Mouse (Mus musculus) CH12.LX (cell line): Measurements from ENCODE around the gene Zbtb5. TPM values are rescaled to one million over a fixed set of nuclear protein-coding genes. Genes with fewer than 3 reads are reported as not detected.
A peak's percentile ranks its signal among the peaks of the same experiment; 100 is the strongest.

Experiments used
- DNase-seq: peaks from one replicate; pipeline ENCODE4 v3.0.0-alpha.2; 2013; ENCODE audit errors: extremely low read depth
- H3K27ac ChIP-seq: 2 replicates; pipeline ENCODE4 v1.5.1; 2012; ENCODE audit warnings: low read depth, mild to moderate bottlenecking, control low read depth, moderate library complexity; ENCODE audit not compliant: insufficient read depth
- H3K27me3 ChIP-seq: replicated peaks from 2 replicates; pipeline ENCODE3; 2012; ENCODE audit warnings: inconsistent platforms
- H3K36me3 ChIP-seq, 2 experiments: replicated peaks in 1 of 2; 2 replicates each; pipeline versions ENCODE3 to v1.6.1; 2012; ENCODE audit warnings: inconsistent platforms in 1 of 2, low read length in 1 of 2, mild to moderate bottlenecking in 1 of 2, mixed read lengths in 1 of 2, moderate library complexity in 1 of 2; ENCODE audit not compliant: control insufficient read depth in 1 of 2, insufficient read depth in 1 of 2
- H3K4me1 ChIP-seq, 2 experiments: 2 replicates each; pipeline ENCODE4 v1.6.1; 2012; ENCODE audit warnings: inconsistent platforms in 1 of 2, moderate library complexity in 1 of 2; ENCODE audit not compliant: insufficient read depth in 2 of 2, control insufficient read depth in 1 of 2
- H3K4me2 ChIP-seq: 2 replicates; pipeline ENCODE4 v1.6.1; 2012; ENCODE audit warnings: low read depth, mild to moderate bottlenecking, control low read depth; ENCODE audit not compliant: poor library complexity, insufficient read depth, severe bottlenecking
- H3K4me3 ChIP-seq, 3 experiments: fragments of 150-350 bp in 1 of 3; sonication (generic) in 1 of 3; replicated peaks in 1 of 3; 2 replicates each; pipeline versions ENCODE3 to v1.5.1; 2011 to 2012; ENCODE audit warnings: low read depth in 2 of 3, low read length in 2 of 3, mild to moderate bottlenecking in 2 of 3, moderate library complexity in 2 of 3, control low read depth in 1 of 3, improper control_type of control experiment in 1 of 3, inconsistent platforms in 1 of 3, mixed read lengths in 1 of 3; ENCODE audit not compliant: poor library complexity in 1 of 3
- H3K79me2 ChIP-seq: replicated peaks from 2 replicates; pipeline ENCODE4 v1.6.1; 2012; ENCODE audit warnings: mild to moderate bottlenecking, moderate library complexity; ENCODE audit not compliant: control insufficient read depth, poor library complexity, insufficient read depth, severe bottlenecking; ENCODE audit errors: extremely low read depth
- H3K9ac ChIP-seq: 2 replicates; pipeline ENCODE4 v1.6.1; 2012; ENCODE audit warnings: low read depth, mild to moderate bottlenecking, control low read depth, moderate library complexity; ENCODE audit not compliant: insufficient read depth
- H3K9me3 ChIP-seq: replicated peaks from 2 replicates; pipeline ENCODE3; 2012; ENCODE audit warnings: low read length, inconsistent platforms, mixed read lengths
- CTCF ChIP-seq, 2 experiments: IDR thresholded peaks in 1 of 2; conservative IDR thresholded peaks in 1 of 2; 2 replicates each; pipeline ENCODE4 v1.5.1; 2011 to 2012; ENCODE audit warnings: low read depth in 2 of 2, low read length in 2 of 2, improper control_type of control experiment in 1 of 2, inconsistent platforms in 1 of 2, mild to moderate bottlenecking in 1 of 2, moderate library complexity in 1 of 2
- E2F4 ChIP-seq: IDR thresholded peaks from 2 replicates; pipeline ENCODE4 v1.6.1; 2011; ENCODE audit warnings: low read depth, low read length, improper control_type of control experiment; ENCODE audit not compliant: insufficient replicate concordance
- ELF1 ChIP-seq: IDR thresholded peaks from 2 replicates; pipeline ENCODE4 v1.6.1; 2014; ENCODE audit warnings: low read depth, mild to moderate bottlenecking, inconsistent platforms, low read length, improper control_type of control experiment
- EP300 ChIP-seq: IDR thresholded peaks from 2 replicates; pipeline ENCODE4 v1.6.1; 2011; ENCODE audit warnings: low read length, improper control_type of control experiment
- ETS1 ChIP-seq: conservative IDR thresholded peaks from 2 replicates; pipeline ENCODE4 v1.6.1; 2012; ENCODE audit warnings: low read depth, mild to moderate bottlenecking, inconsistent platforms, low read length, improper control_type of control experiment, moderate library complexity
- IRF4 ChIP-seq: IDR thresholded peaks from 2 replicates; pipeline ENCODE4 v1.6.1; 2014; ENCODE audit warnings: low read depth, mild to moderate bottlenecking, inconsistent platforms, low read length, improper control_type of control experiment
- JUND ChIP-seq: conservative IDR thresholded peaks from 2 replicates; pipeline ENCODE4 v1.6.1; 2011; ENCODE audit warnings: low read depth, low read length, improper control_type of control experiment
- KAT2A ChIP-seq: IDR thresholded peaks from 2 replicates; pipeline ENCODE4 v1.6.1; 2012; ENCODE audit warnings: low read length, improper control_type of control experiment, inconsistent platforms; ENCODE audit not compliant: insufficient replicate concordance
- MAX ChIP-seq: IDR thresholded peaks from 2 replicates; pipeline ENCODE4 v1.6.1; 2011; ENCODE audit warnings: low read length, improper control_type of control experiment
- MAZ ChIP-seq: IDR thresholded peaks from 2 replicates; pipeline ENCODE4 v1.6.1; 2012; ENCODE audit warnings: low read depth, mild to moderate bottlenecking, inconsistent platforms, low read length, improper control_type of control experiment, moderate library complexity
- MEF2A ChIP-seq: IDR thresholded peaks from 2 replicates; pipeline ENCODE4 v1.6.1; 2014; ENCODE audit warnings: low read depth, mild to moderate bottlenecking, inconsistent platforms, low read length, improper control_type of control experiment, borderline replicate concordance
- MXI1 ChIP-seq: IDR thresholded peaks from 2 replicates; pipeline ENCODE4 v1.6.1; 2011; ENCODE audit warnings: mild to moderate bottlenecking, low read depth, low read length, improper control_type of control experiment
- MYC ChIP-seq: IDR thresholded peaks from 2 replicates; pipeline ENCODE4 v1.6.1; 2011; ENCODE audit warnings: low read depth, mild to moderate bottlenecking, improper control_type of control experiment, low read length
- NELFE ChIP-seq: IDR thresholded peaks from 2 replicates; pipeline ENCODE4 v1.6.1; 2011; ENCODE audit warnings: low read depth, low read length, improper control_type of control experiment
- NRF1 ChIP-seq: IDR thresholded peaks from 2 replicates; pipeline ENCODE4 v1.6.1; 2014; ENCODE audit warnings: low read depth, mild to moderate bottlenecking, inconsistent platforms, low read length, improper control_type of control experiment, moderate library complexity
- RAD21 ChIP-seq: IDR thresholded peaks from 2 replicates; pipeline ENCODE4 v1.6.1; 2011; ENCODE audit warnings: low read depth, mild to moderate bottlenecking, low read length, improper control_type of control experiment, moderate library complexity
- RCOR1 ChIP-seq: conservative IDR thresholded peaks from 2 replicates; pipeline ENCODE4 v1.6.1; 2012; ENCODE audit warnings: low read depth, mild to moderate bottlenecking, inconsistent platforms, low read length, improper control_type of control experiment
- SMC3 ChIP-seq: IDR thresholded peaks from 2 replicates; pipeline ENCODE4 v1.6.1; 2011; ENCODE audit warnings: low read depth, low read length, improper control_type of control experiment
- TCF12 ChIP-seq: IDR thresholded peaks from 2 replicates; pipeline ENCODE4 v1.6.1; 2014; ENCODE audit warnings: low read depth, mild to moderate bottlenecking, inconsistent platforms, low read length, improper control_type of control experiment
- USF1 ChIP-seq: IDR thresholded peaks from 2 replicates; pipeline ENCODE4 v1.6.1; 2014; ENCODE audit warnings: low read depth, mild to moderate bottlenecking, inconsistent platforms, low read length, improper control_type of control experiment
- USF2 ChIP-seq: conservative IDR thresholded peaks from 2 replicates; pipeline ENCODE4 v1.6.1; 2011; ENCODE audit warnings: low read depth, low read length, improper control_type of control experiment
- ZMIZ1 ChIP-seq: IDR thresholded peaks from 2 replicates; pipeline ENCODE4 v1.6.1; 2012; ENCODE audit warnings: low read depth, mild to moderate bottlenecking, inconsistent platforms, low read length, improper control_type of control experiment
- ZNF384 ChIP-seq: IDR thresholded peaks from 2 replicates; pipeline ENCODE4 v1.6.1; 2012; ENCODE audit warnings: low read depth, low read length, improper control_type of control experiment, inconsistent platforms
- dilution Hi-C: fragments of 300-500 bp; cut with MboI; formaldehyde crosslinking; loops from 2 replicates; pipeline ENCODE4 v1.14.3; 2020; ENCODE audit warnings: low sequenced_read_pairs; ENCODE audit not compliant: extremely low pct_unique_long_range_greater_than_20kb, extremely low pct_ligation_motif_present
- in situ Hi-C: fragments of 300-500 bp; cut with MboI; formaldehyde crosslinking; loops from 3 replicates; pipeline ENCODE4 v1.14.3; 2019; ENCODE audit warnings: low sequenced_read_pairs, low pct_ligation_motif_present, low pct_unique_long_range_greater_than_20kb, mixed read lengths
- polyA plus RNA-seq: library from polyadenylated mRNA; unstranded; fragments of >175 nt; gene quantifications from 2 replicates; pipeline ENCODE4 v1.2.1, GENCODE M21; 2012; ENCODE audit warnings: low read depth; ENCODE audit not compliant: insufficient read length
- total RNA-seq, 2 experiments: library from RNA; depleted of rRNA; stranded (reverse); fragments of 300-350 nt in 1 of 2; fragments of >200 nt in 1 of 2; gene quantifications; 2 replicates each; pipeline ENCODE4 v1.2.3; 2012 to 2014

Zbtb5 gene
- total and polyA plus RNA-seq, 3 experiments, result 8.2 to 10.4 (median 10.0) TPM

DNA sequence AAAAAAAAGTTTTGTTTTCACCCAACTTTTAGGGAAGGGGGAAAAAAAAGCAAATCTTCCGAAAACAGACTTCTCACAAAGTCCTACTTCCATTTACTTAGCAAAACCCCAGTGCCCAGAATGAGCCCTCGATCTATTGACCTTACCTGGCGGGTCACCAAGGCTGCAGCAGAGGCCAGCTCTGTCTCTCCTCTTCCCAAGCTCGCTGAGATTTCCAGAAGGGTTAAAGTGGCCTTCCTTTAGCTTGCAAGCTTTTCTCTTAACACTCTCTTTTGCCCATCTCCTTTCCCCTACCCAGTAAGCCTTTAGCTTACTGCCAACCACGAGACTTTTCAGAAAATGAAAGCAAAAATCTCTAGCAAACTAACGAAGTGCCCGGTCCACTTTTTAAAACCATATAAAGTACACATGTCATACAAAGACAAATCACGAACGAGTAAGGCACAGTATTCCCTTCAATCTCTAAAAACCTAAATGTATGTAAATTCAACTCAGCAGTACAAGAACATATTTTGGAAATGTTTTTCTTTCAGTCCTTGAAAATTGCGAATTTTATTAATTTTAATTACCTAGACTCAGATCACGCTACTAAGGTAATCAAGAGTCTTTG, 1.3 kb downstream of the Zbtb5 start:
- Histone ChIP-seq H3K9me3 (no peaks in the 10 kb centered on the region), H3K4me3 (peak overlapping the region; percentile 66 to 95 (median 82)), H3K36me3 (peaks cover 0 to 5% of the 10 kb centered on the region in 2 experiments), H3K79me2 (peaks cover 11% of the 10 kb centered on the region), H3K27ac (no peak overlapping the region), H3K4me1 (peaks cover 6 to 23% of the 10 kb centered on the region in 2 experiments), H3K4me2 (peak overlapping the region; percentile 76), H3K9ac (peak overlapping the region; percentile 51), H3K27me3 (no peaks in the 10 kb centered on the region)
- no peak for DNase-seq
- dilution Hi-C loops (no loop called here), in situ Hi-C loops (no loop called here)
- no peak for TF ChIP-seq JUND
- no peak for TF ChIP-seq MAZ
- peak; percentile 5; the same call in 1 of the 2 replicates for TF ChIP-seq EP300
- no peak for TF ChIP-seq MEF2A
- no peak for TF ChIP-seq CTCF (conservative IDR thresholded peaks at IDR 0.05 in 1 of 2, IDR thresholded peaks at IDR 0.05 in 1 of 2; ENCODE audit: low read depth in 2 of 2, low read length in 2 of 2)
- TF ChIP-seq IRF4, result no peak
- TF ChIP-seq NRF1, result no peak
- TF ChIP-seq MXI1, result no peak
- TF ChIP-seq USF1, result no peak
- 0 out of 2 replicates have a peak, but pooled peaks have one; percentile 17 for TF ChIP-seq ZNF384
- no peak for TF ChIP-seq ZMIZ1
- TF ChIP-seq USF2, result no peak
- no peak for TF ChIP-seq RAD21

DNA sequence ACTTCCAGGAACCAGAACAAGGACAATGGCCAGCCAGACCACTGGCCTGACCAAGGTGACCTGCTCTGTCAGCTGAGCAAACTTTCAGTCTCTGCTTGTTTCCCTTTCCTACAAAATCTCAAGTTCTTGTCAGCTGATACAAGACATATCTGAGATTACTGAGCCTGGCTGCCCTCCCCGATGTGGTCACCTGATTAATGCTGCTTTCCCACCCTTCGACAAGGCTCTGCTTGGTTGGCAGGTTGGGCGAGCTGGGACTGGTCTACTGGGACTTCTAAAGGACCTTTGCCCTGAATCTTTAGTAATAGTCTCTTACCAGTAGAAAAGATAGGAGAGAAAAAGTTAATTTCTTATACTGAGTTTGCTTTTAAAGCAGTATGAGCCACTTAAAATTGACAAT, 6.8 kb downstream of the Zbtb5 start:
- in situ Hi-C loops, result no loop called here
- dilution Hi-C loops, result no loop called here

More for the DNA sequence above, 6.8 kb downstream of the Zbtb5 start:
- no peaks in the 10 kb centered on the region for H3K9me3 ChIP-seq
- no peak overlapping the region for H3K27ac ChIP-seq
- peaks cover 0 to 29% of the 10 kb centered on the region in 2 experiments for H3K36me3 ChIP-seq
- DNase-seq, result no peak
- H3K4me1 ChIP-seq, result peaks cover 6 to 16% of the 10 kb centered on the region in 2 experiments
- H3K27me3 ChIP-seq, result no peaks in the 10 kb centered on the region
- no peak overlapping the region for H3K4me2 ChIP-seq
- H3K4me3 ChIP-seq, result no peak overlapping the region
- TF ChIP-seq EP300 (no peak), ETS1 (no peak), TCF12 (no peak), NELFE (no peak), USF1 (no peak), E2F4 (no peak), MEF2A (no peak), KAT2A (no peak), SMC3 (no peak), MAX (no peak), MYC (no peak), JUND (no peak), ELF1 (no peak), RCOR1 (no peak), MAZ (no peak)
- TF ChIP-seq, all 38 proteins: peak for 0
- Histone ChIP-seq H3K79me2 (peaks cover 9% of the 10 kb centered on the region; the same call in 1 of the 2 replicates), H3K9ac (no peak overlapping the region)
